Mouse (Mus musculus): Measurements from ENCODE around the gene Ypel1. TPM values are rescaled to one million over a fixed set of nuclear protein-coding genes. Genes with fewer than 3 reads are reported as not detected.

Ypel1 gene
- polyA plus RNA-seq, 1 experiment from 2014 or later: 118 TPM

DNA sequence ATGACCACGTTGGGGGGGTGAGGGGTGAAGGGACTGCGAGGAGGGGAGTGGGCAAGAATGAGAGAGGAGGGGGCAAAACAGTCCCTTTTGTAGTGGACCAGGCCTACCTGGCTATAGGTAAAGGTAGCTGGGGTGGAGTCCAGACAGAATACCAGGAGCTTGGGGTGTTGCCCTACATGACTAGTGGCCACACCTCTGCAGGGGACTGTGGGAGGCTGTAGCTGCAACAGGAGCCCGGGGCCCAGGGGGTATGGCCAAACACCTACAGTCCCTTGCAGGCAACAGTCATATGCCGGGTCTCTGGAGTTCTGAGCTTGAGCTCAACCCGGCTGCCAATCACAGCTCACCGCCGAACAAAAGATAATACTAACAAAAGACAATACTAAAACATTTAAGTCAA, 17.4 kb upstream of the Ypel1 start:
- 85% methylated on average over 7 of the region's 7 CpGs for WGBS
- peaks cover 5% of the 10 kb centered on the region; the same call in 1 of the 2 replicates for H3K4me1 ChIP-seq (replicated peaks; ENCODE audit: control insufficient read depth, insufficient read depth, low read length)
- H3K27me3 ChIP-seq (ENCODE audit: control insufficient read depth, insufficient read depth, low read length): no peaks in the 10 kb centered on the region
- ATAC-seq (ENCODE audit: low FRiP score) (no peak), DNase-seq (ENCODE audit: low spot score) (no peak)
- no peak overlapping the region for H3K4me2 ChIP-seq (replicated peaks)
- peaks cover 17% of the 10 kb centered on the region for H3K36me3 ChIP-seq (replicated peaks; ENCODE audit: control insufficient read depth, insufficient read depth)
- H3K4me3 ChIP-seq (replicated peaks; ENCODE audit: low read length): no peak overlapping the region
- no peak overlapping the region for H3K9ac ChIP-seq
- H3K27ac ChIP-seq: no peak overlapping the region
- no peaks in the 10 kb centered on the region for H3K9me3 ChIP-seq (ENCODE audit: control insufficient read depth, low read length)

- H3K4me3 ChIP-seq (replicated peaks; ENCODE audit: low read length): no peak overlapping the region
- ATAC-seq (ENCODE audit: low FRiP score): no peak
- no peaks in the 10 kb centered on the region for H3K27me3 ChIP-seq (ENCODE audit: control insufficient read depth, insufficient read depth, low read length)
- peaks cover 1% of the 10 kb centered on the region; the same call in 1 of the 2 replicates for H3K36me3 ChIP-seq (replicated peaks; ENCODE audit: control insufficient read depth, insufficient read depth)
- H3K9me3 ChIP-seq (ENCODE audit: control insufficient read depth, low read length): no peaks in the 10 kb centered on the region
- H3K9ac ChIP-seq: no peak overlapping the region
- H3K4me1 ChIP-seq (replicated peaks; ENCODE audit: control insufficient read depth, insufficient read depth, low read length): peaks cover 5% of the 10 kb centered on the region; the same call in 1 of the 2 replicates
- H3K27ac ChIP-seq: no peak overlapping the region
- WGBS: 73% methylated on average over 3 of the region's 3 CpGs
- no peak overlapping the region for H3K4me2 ChIP-seq (replicated peaks)
- DNase-seq (ENCODE audit: low spot score): no peak
Measured at GRCm38 (mm10) chr16:17053903-17054302, 15.6 kb upstream of the Ypel1 start.

- ATAC-seq (ENCODE audit: low FRiP score): peak; percentile 56; the same call in 1 of the 2 replicates
- Histone ChIP-seq H3K4me3 (replicated peaks; ENCODE audit: low read length) (no peak overlapping the region), H3K36me3 (replicated peaks; ENCODE audit: control insufficient read depth, insufficient read depth) (no peaks in the 10 kb centered on the region), H3K27ac (0 out of 2 replicates have a peak overlapping the region, but pooled peaks have one; percentile 34), H3K4me2 (replicated peaks) (no peak overlapping the region), H3K9me3 (ENCODE audit: control insufficient read depth, low read length) (no peaks in the 10 kb centered on the region), H3K4me1 (replicated peaks; ENCODE audit: control insufficient read depth, insufficient read depth, low read length) (peaks cover 5% of the 10 kb centered on the region; the same call in 1 of the 2 replicates), H3K27me3 (ENCODE audit: control insufficient read depth, insufficient read depth, low read length) (no peaks in the 10 kb centered on the region), H3K9ac (no peak overlapping the region)
- WGBS: 28% methylated on average over 3 of the region's 3 CpGs
- DNase-seq (ENCODE audit: low spot score): peak; percentile 60
Measured at GRCm38 (mm10) chr16:17055584-17055983, 13.9 kb upstream of the Ypel1 start.

DNA sequence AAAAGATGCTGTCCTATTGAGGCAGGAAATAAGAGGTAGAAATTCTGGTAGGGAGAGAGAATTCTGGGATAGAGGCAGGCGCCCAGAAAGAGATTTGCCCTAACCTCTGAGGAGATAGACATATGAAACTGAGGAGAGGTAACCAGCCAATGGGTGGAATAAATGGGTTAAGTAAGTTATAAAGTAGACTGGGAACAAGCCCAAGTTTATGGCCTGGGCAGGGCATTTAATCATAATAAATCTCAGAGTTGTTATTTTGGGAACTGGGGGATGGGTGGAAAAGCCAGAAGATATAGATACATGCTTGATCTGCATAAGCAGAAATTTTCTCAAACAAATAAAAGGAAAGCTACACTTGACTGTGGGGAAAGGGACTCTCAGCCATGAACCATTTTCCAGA, 7.2 kb upstream of the Ypel1 start:
- WGBS: 72% methylated on average over 1 of the region's 1 CpGs
- H3K4me1 ChIP-seq (replicated peaks; ENCODE audit: control insufficient read depth, insufficient read depth, low read length): no peaks in the 10 kb centered on the region
- DNase-seq (ENCODE audit: low spot score) (no peak), ATAC-seq (ENCODE audit: low FRiP score) (no peak)
- no peaks in the 10 kb centered on the region for H3K9me3 ChIP-seq (ENCODE audit: control insufficient read depth, low read length)
- H3K4me3 ChIP-seq (replicated peaks; ENCODE audit: low read length): no peak overlapping the region
- no peak overlapping the region for H3K9ac ChIP-seq
- no peak overlapping the region for H3K4me2 ChIP-seq (replicated peaks)
- H3K27me3 ChIP-seq (ENCODE audit: control insufficient read depth, insufficient read depth, low read length): no peaks in the 10 kb centered on the region
- H3K27ac ChIP-seq: no peak overlapping the region
- H3K36me3 ChIP-seq (replicated peaks; ENCODE audit: control insufficient read depth, insufficient read depth): no peaks in the 10 kb centered on the region

DNA sequence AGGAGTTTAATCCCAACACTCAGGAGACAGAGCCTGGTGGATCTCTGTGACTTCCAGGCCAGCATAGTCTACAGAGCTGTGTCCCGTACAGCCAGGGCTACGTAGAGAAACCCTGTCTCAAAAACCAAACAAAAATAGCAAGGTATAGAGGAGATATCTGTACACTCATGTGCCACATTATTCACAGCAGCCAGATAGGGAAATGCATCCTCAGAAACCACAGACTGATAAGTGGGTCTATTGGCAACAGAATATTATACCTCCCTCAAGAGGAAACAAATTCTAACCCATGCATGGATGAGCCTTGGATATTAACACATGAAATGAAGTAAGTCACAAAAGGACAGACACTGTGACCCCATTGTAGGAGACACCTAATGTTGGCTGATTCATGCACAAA, 1.9 kb upstream of the Ypel1 start:
- no peak overlapping the region for H3K27ac ChIP-seq
- H3K9me3 ChIP-seq (ENCODE audit: control insufficient read depth, low read length): no peaks in the 10 kb centered on the region
- no peaks in the 10 kb centered on the region for H3K36me3 ChIP-seq (replicated peaks; ENCODE audit: control insufficient read depth, insufficient read depth)
- ATAC-seq (ENCODE audit: low FRiP score) (no peak), DNase-seq (ENCODE audit: low spot score) (no peak)
- no peak overlapping the region for H3K4me3 ChIP-seq (replicated peaks; ENCODE audit: low read length)
- H3K4me1 ChIP-seq (replicated peaks; ENCODE audit: control insufficient read depth, insufficient read depth, low read length): peaks cover 9% of the 10 kb centered on the region; the same call in 1 of the 2 replicates
- WGBS: 88% methylated on average over 2 of the region's 2 CpGs
- no peaks in the 10 kb centered on the region for H3K27me3 ChIP-seq (ENCODE audit: control insufficient read depth, insufficient read depth, low read length)
- no peak overlapping the region for H3K9ac ChIP-seq
- H3K4me2 ChIP-seq (replicated peaks): no peak overlapping the region

DNA sequence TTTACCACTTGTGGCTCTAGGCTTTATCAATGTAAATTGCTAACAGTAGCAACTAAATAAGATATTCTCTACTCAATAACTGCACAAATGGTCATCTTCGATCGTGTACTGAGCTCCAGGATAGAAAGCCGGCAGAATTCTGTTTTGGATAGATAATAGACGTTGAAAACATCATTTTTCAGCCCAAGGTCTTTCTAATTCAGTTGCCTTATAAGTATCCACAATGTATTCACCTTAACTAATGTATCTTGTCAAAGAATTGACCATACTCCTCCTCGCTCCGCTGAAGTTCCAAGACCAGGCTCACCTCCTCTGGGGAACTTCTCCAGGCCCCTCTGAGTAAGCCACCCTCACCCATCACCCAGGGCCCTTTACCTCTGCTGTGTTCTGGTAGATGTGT, 1.2 kb downstream of the Ypel1 start:
- Histone ChIP-seq H3K9me3 (ENCODE audit: control insufficient read depth, low read length) (no peaks in the 10 kb centered on the region), H3K27ac (no peak overlapping the region), H3K36me3 (replicated peaks; ENCODE audit: control insufficient read depth, insufficient read depth) (peaks cover 17% of the 10 kb centered on the region), H3K9ac (peak overlapping the region; percentile 85), H3K4me1 (replicated peaks; ENCODE audit: control insufficient read depth, insufficient read depth, low read length) (peaks cover 9% of the 10 kb centered on the region; the same call in 1 of the 2 replicates), H3K4me3 (replicated peaks; ENCODE audit: low read length) (peak overlapping the region; percentile 91), H3K4me2 (replicated peaks) (peak overlapping the region; percentile 83), H3K27me3 (ENCODE audit: control insufficient read depth, insufficient read depth, low read length) (no peaks in the 10 kb centered on the region)
- 39% methylated on average over 6 of the region's 6 CpGs for WGBS
- DNase-seq (ENCODE audit: low spot score) (peak; percentile 36), ATAC-seq (ENCODE audit: low FRiP score) (no peak)

DNA sequence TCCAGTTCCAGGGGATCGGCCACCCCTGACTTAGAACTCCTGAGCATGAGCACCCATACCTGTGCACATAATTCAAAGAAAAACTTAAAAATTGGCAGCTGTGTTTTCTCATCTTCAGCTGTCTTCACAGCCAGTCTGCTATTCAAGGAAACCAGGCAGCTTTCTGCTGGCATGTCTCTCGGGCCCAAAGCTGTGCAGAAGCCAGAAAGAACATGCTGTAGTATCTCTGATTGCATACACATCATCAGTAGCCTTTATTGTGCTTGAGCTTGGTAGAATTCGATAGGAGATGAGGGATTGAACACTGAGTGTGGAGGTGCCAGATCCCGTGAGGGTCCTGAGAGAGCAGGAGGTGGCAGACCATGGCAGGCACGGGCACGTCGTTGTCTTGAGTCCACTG, 3.5 kb downstream of the Ypel1 start:
- 94% methylated on average over 7 of the region's 7 CpGs for WGBS
- no peak overlapping the region for H3K9ac ChIP-seq
- ATAC-seq (ENCODE audit: low FRiP score): no peak
- H3K27ac ChIP-seq: no peak overlapping the region
- no peaks in the 10 kb centered on the region for H3K9me3 ChIP-seq (ENCODE audit: control insufficient read depth, low read length)
- H3K27me3 ChIP-seq (ENCODE audit: control insufficient read depth, insufficient read depth, low read length): no peaks in the 10 kb centered on the region
- no peak for DNase-seq (ENCODE audit: low spot score)
- H3K36me3 ChIP-seq (replicated peaks; ENCODE audit: control insufficient read depth, insufficient read depth): peaks cover 38% of the 10 kb centered on the region
- no peak overlapping the region for H3K4me3 ChIP-seq (replicated peaks; ENCODE audit: low read length)
- H3K4me1 ChIP-seq (replicated peaks; ENCODE audit: control insufficient read depth, insufficient read depth, low read length): peaks cover 9% of the 10 kb centered on the region; the same call in 1 of the 2 replicates
- H3K4me2 ChIP-seq (replicated peaks): no peak overlapping the region

GRCm38 (mm10) chr16:17076301-17076700, 6.8 kb downstream of the Ypel1 start:
- Histone ChIP-seq H3K36me3 (replicated peaks; ENCODE audit: control insufficient read depth, insufficient read depth) (peaks cover 65% of the 10 kb centered on the region), H3K27me3 (ENCODE audit: control insufficient read depth, insufficient read depth, low read length) (no peaks in the 10 kb centered on the region), H3K4me3 (replicated peaks; ENCODE audit: low read length) (no peak overlapping the region), H3K9ac (no peak overlapping the region), H3K9me3 (ENCODE audit: control insufficient read depth, low read length) (no peaks in the 10 kb centered on the region), H3K4me1 (replicated peaks; ENCODE audit: control insufficient read depth, insufficient read depth, low read length) (peaks cover 2% of the 10 kb centered on the region; the same call in 1 of the 2 replicates), H3K4me2 (replicated peaks) (no peak overlapping the region), H3K27ac (no peak overlapping the region)
- WGBS: 98% methylated on average over 2 of the region's 2 CpGs
- DNase-seq (ENCODE audit: low spot score): no peak
- no peak for ATAC-seq (ENCODE audit: low FRiP score)

DNA sequence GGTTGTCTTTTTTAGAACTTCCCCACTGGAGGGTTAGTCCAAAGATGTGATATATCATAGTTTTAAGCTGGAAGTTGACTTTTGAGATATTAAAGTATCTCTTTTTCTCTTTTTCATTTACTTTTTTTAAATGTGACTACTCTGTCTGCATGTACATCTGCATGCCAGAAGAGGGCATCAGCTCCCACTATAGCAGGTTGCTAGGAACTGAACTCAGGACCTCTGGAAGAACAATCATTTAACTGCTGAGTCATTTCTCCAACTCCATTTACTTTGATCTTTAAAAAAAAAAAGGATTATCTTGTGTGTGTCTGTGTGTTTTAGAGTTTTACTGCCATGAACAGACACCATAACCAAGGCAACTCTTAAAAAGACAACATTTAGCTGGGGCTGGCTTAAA, 7.4 kb downstream of the Ypel1 start:
- Histone ChIP-seq H3K9me3 (ENCODE audit: control insufficient read depth, low read length) (no peaks in the 10 kb centered on the region), H3K4me2 (replicated peaks) (no peak overlapping the region), H3K27me3 (ENCODE audit: control insufficient read depth, insufficient read depth, low read length) (no peaks in the 10 kb centered on the region), H3K27ac (no peak overlapping the region), H3K9ac (no peak overlapping the region), H3K4me1 (replicated peaks; ENCODE audit: control insufficient read depth, insufficient read depth, low read length) (no peaks in the 10 kb centered on the region; the same call in 1 of the 2 replicates), H3K36me3 (replicated peaks; ENCODE audit: control insufficient read depth, insufficient read depth) (peaks cover 70% of the 10 kb centered on the region), H3K4me3 (replicated peaks; ENCODE audit: low read length) (no peak overlapping the region)
- ATAC-seq (ENCODE audit: low FRiP score): no peak
- DNase-seq (ENCODE audit: low spot score): no peak

GRCm38 (mm10) chr16:17078101-17078500, 8.6 kb downstream of the Ypel1 start:
- Histone ChIP-seq H3K4me1 (replicated peaks; ENCODE audit: control insufficient read depth, insufficient read depth, low read length) (no peaks in the 10 kb centered on the region), H3K4me2 (replicated peaks) (no peak overlapping the region), H3K9me3 (ENCODE audit: control insufficient read depth, low read length) (no peaks in the 10 kb centered on the region), H3K36me3 (replicated peaks; ENCODE audit: control insufficient read depth, insufficient read depth) (peaks cover 83% of the 10 kb centered on the region), H3K27me3 (ENCODE audit: control insufficient read depth, insufficient read depth, low read length) (no peaks in the 10 kb centered on the region), H3K27ac (no peak overlapping the region), H3K4me3 (replicated peaks; ENCODE audit: low read length) (no peak overlapping the region), H3K9ac (no peak overlapping the region)
- WGBS: 81% methylated on average over 7 of the region's 7 CpGs
- DNase-seq (ENCODE audit: low spot score) (no peak), ATAC-seq (ENCODE audit: low FRiP score) (no peak)

Data from hindbrain, embryonic 14.5 days (tissue).